Mouse (Mus musculus): ENCODE measurements at regions not wholly inside any gene's neighbourhood (a gene's known extent, or its start where the extent isn't known, plus 50 kb on each side); places are given as distances from the start of the nearest gene placed in this dataset.

- Histone ChIP-seq H3K9ac (replicated peaks; ENCODE audit: low read depth, low read length) (no peak overlapping the region), H3K4me1 (replicated peaks; ENCODE audit: control insufficient read depth, insufficient read depth, low read length) (no peaks in the 10 kb centered on the region), H3K27ac (ENCODE audit: low read length) (no peak overlapping the region), H3K4me3 (replicated peaks; ENCODE audit: low read length) (no peak overlapping the region), H3K27me3 (replicated peaks; ENCODE audit: control insufficient read depth, insufficient read depth, low read length) (no peaks in the 10 kb centered on the region), H3K4me2 (ENCODE audit: low read length) (no peak overlapping the region), H3K36me3 (ENCODE audit: control insufficient read depth, insufficient read depth) (no peaks in the 10 kb centered on the region), H3K9me3 (ENCODE audit: control insufficient read depth, low read length) (no peaks in the 10 kb centered on the region)
- WGBS = 47% methylated on average over 4 of the region's 4 CpGs
- peak; percentile 58; the same call in 1 of the 2 replicates for ATAC-seq
Measured at GRCm38 (mm10) chrX:158656188-158656587, 553.9 kb upstream of the Rps6ka3 start.

GRCm38 (mm10) chrX:158694191-158694590, 515.9 kb upstream of the Rps6ka3 start:
- H3K4me2 ChIP-seq (ENCODE audit: low read length) = no peak overlapping the region
- no peaks in the 10 kb centered on the region for H3K36me3 ChIP-seq (ENCODE audit: control insufficient read depth, insufficient read depth)
- no peak overlapping the region for H3K4me3 ChIP-seq (replicated peaks; ENCODE audit: low read length)
- no peak for ATAC-seq
- H3K9ac ChIP-seq (replicated peaks; ENCODE audit: low read depth, low read length) = no peak overlapping the region
- H3K27ac ChIP-seq (ENCODE audit: low read length) = no peak overlapping the region
- 79% methylated on average over 1 of the region's 1 CpGs for WGBS
- no peaks in the 10 kb centered on the region for H3K4me1 ChIP-seq (replicated peaks; ENCODE audit: control insufficient read depth, insufficient read depth, low read length)
- H3K9me3 ChIP-seq (ENCODE audit: control insufficient read depth, low read length) = no peaks in the 10 kb centered on the region
- H3K27me3 ChIP-seq (replicated peaks; ENCODE audit: control insufficient read depth, insufficient read depth, low read length) = no peaks in the 10 kb centered on the region

- ATAC-seq = no peak
- H3K9me3 ChIP-seq (ENCODE audit: control insufficient read depth, low read length) = no peaks in the 10 kb centered on the region
- no peaks in the 10 kb centered on the region for H3K4me1 ChIP-seq (replicated peaks; ENCODE audit: control insufficient read depth, insufficient read depth, low read length)
- no peaks in the 10 kb centered on the region for H3K36me3 ChIP-seq (ENCODE audit: control insufficient read depth, insufficient read depth)
- no peaks in the 10 kb centered on the region for H3K27me3 ChIP-seq (replicated peaks; ENCODE audit: control insufficient read depth, insufficient read depth, low read length)
- no peak overlapping the region for H3K4me2 ChIP-seq (ENCODE audit: low read length)
- H3K9ac ChIP-seq (replicated peaks; ENCODE audit: low read depth, low read length) = no peak overlapping the region
- 37% methylated on average over 3 of the region's 3 CpGs for WGBS
- no peak overlapping the region for H3K4me3 ChIP-seq (replicated peaks; ENCODE audit: low read length)
- H3K27ac ChIP-seq (ENCODE audit: low read length) = no peak overlapping the region
Measured at GRCm38 (mm10) chrX:158703411-158703810, 506.7 kb upstream of the Rps6ka3 start.

- Histone ChIP-seq H3K36me3 (ENCODE audit: control insufficient read depth, insufficient read depth) (no peaks in the 10 kb centered on the region), H3K4me3 (replicated peaks; ENCODE audit: low read length) (no peak overlapping the region), H3K9me3 (ENCODE audit: control insufficient read depth, low read length) (no peaks in the 10 kb centered on the region), H3K9ac (replicated peaks; ENCODE audit: low read depth, low read length) (no peak overlapping the region), H3K4me2 (ENCODE audit: low read length) (no peak overlapping the region), H3K27me3 (replicated peaks; ENCODE audit: control insufficient read depth, insufficient read depth, low read length) (no peaks in the 10 kb centered on the region), H3K4me1 (replicated peaks; ENCODE audit: control insufficient read depth, insufficient read depth, low read length) (no peaks in the 10 kb centered on the region), H3K27ac (ENCODE audit: low read length) (no peak overlapping the region)
- ATAC-seq = no peak
- WGBS = 55% methylated on average over 3 of the region's 3 CpGs
Measured at GRCm38 (mm10) chrX:158709811-158710210, 500.3 kb upstream of the Rps6ka3 start.

GRCm38 (mm10) chrX:158744738-158745137, 465.4 kb upstream of the Rps6ka3 start:
- H3K27ac ChIP-seq (ENCODE audit: low read length) = no peak overlapping the region
- 58% methylated on average over 3 of the region's 3 CpGs for WGBS
- no peaks in the 10 kb centered on the region for H3K27me3 ChIP-seq (replicated peaks; ENCODE audit: control insufficient read depth, insufficient read depth, low read length)
- no peaks in the 10 kb centered on the region for H3K36me3 ChIP-seq (ENCODE audit: control insufficient read depth, insufficient read depth)
- no peaks in the 10 kb centered on the region for H3K9me3 ChIP-seq (ENCODE audit: control insufficient read depth, low read length)
- H3K9ac ChIP-seq (replicated peaks; ENCODE audit: low read depth, low read length) = no peak overlapping the region
- no peak overlapping the region for H3K4me2 ChIP-seq (ENCODE audit: low read length)
- ATAC-seq = peak; percentile 59; the same call in 1 of the 2 replicates
- no peak overlapping the region for H3K4me3 ChIP-seq (replicated peaks; ENCODE audit: low read length)
- no peaks in the 10 kb centered on the region for H3K4me1 ChIP-seq (replicated peaks; ENCODE audit: control insufficient read depth, insufficient read depth, low read length)

- WGBS = 67% methylated on average over 3 of the region's 3 CpGs
- Histone ChIP-seq H3K4me3 (replicated peaks; ENCODE audit: low read length) (no peak overlapping the region), H3K9ac (replicated peaks; ENCODE audit: low read depth, low read length) (no peak overlapping the region), H3K27me3 (replicated peaks; ENCODE audit: control insufficient read depth, insufficient read depth, low read length) (no peaks in the 10 kb centered on the region), H3K36me3 (ENCODE audit: control insufficient read depth, insufficient read depth) (no peaks in the 10 kb centered on the region), H3K4me1 (replicated peaks; ENCODE audit: control insufficient read depth, insufficient read depth, low read length) (no peaks in the 10 kb centered on the region), H3K9me3 (ENCODE audit: control insufficient read depth, low read length) (no peaks in the 10 kb centered on the region), H3K27ac (ENCODE audit: low read length) (no peak overlapping the region), H3K4me2 (ENCODE audit: low read length) (no peak overlapping the region)
- ATAC-seq = no peak
Measured at GRCm38 (mm10) chrX:158745766-158746541, 464.2 kb upstream of the Rps6ka3 start.

All from forebrain, embryonic 16.5 days (tissue).